Mouse (Mus musculus) 416B (cell line): Measurements from ENCODE around the gene Ffar2.

ENCODE experiments used
- DNase-seq: peaks from one replicate; pipeline ENCODE4 v3.0.0; 2011; ENCODE audit warnings: low read depth

The Ffar2 gene

GRCm38 (mm10) chr7:30769236-30769635 lies 54.3 kb downstream of the Ffar2 start:
- no peak for DNase-seq
